Mouse (Mus musculus) bone marrow macrophage, adult 2 months (primary cell): Measurements from ENCODE around the gene Crls1. TPM values are rescaled to one million over a fixed set of nuclear protein-coding genes. Genes with fewer than 3 reads are reported as not detected.

Experiments used
- H3K27ac ChIP-seq: 2 replicates; pipeline ENCODE4 v1.5.1; 2012; ENCODE audit warnings: low read depth, low read length; ENCODE audit not compliant: insufficient read depth
- H3K4me1 ChIP-seq: 2 replicates; pipeline ENCODE4 v1.6.1; 2012; ENCODE audit warnings: low read length; ENCODE audit not compliant: control insufficient read depth, insufficient read depth
- H3K4me3 ChIP-seq: 2 replicates; pipeline ENCODE4 v1.5.1; 2012; ENCODE audit warnings: mild to moderate bottlenecking, low read length, moderate library complexity; ENCODE audit not compliant: insufficient read depth
- CTCF ChIP-seq: IDR thresholded peaks from 2 replicates; pipeline ENCODE4 v1.5.1; 2012; ENCODE audit warnings: low read depth, mild to moderate bottlenecking, low read length, moderate library complexity
- POLR2A ChIP-seq: IDR thresholded peaks from 2 replicates; pipeline ENCODE4 v1.6.1; 2012; ENCODE audit warnings: mild to moderate bottlenecking, low read depth, low read length, borderline replicate concordance
- polyA plus RNA-seq: library from polyadenylated mRNA; stranded (reverse); fragments of >200 nt; gene quantifications from 2 replicates; pipeline ENCODE4 v1.2.4, GENCODE M21; 2012; ENCODE audit not compliant: missing spikeins, insufficient read depth, insufficient read length

Gene Crls1
- polyA plus RNA-seq, 1 experiment, result 21.9 TPM

- no peak overlapping the region for H3K4me3 ChIP-seq
- H3K27ac ChIP-seq, result no peak overlapping the region
- no peaks in the 10 kb centered on the region for H3K4me1 ChIP-seq
- no peak for TF ChIP-seq POLR2A
- no peak for TF ChIP-seq CTCF
Observed at GRCm38 (mm10) chr2:132884303-132884967, 38.0 kb downstream of the Crls1 start.

GRCm38 (mm10) chr2:132885312-132885711 lies 38.8 kb downstream of the Crls1 start:
- H3K27ac ChIP-seq, result no peak overlapping the region
- H3K4me1 ChIP-seq, result no peaks in the 10 kb centered on the region
- H3K4me3 ChIP-seq, result no peak overlapping the region
- TF ChIP-seq CTCF (no peak), POLR2A (no peak)

- Histone ChIP-seq H3K4me1 (no peaks in the 10 kb centered on the region), H3K4me3 (no peak overlapping the region), H3K27ac (no peak overlapping the region)
- TF ChIP-seq POLR2A, result no peak
- TF ChIP-seq CTCF, result no peak
Observed at GRCm38 (mm10) chr2:132893826-132894225, 47.4 kb downstream of the Crls1 start.

GRCm38 (mm10) chr2:132898211-132898610 lies 51.7 kb downstream of the Crls1 start:
- no peaks in the 10 kb centered on the region for H3K4me1 ChIP-seq
- TF ChIP-seq CTCF (no peak), POLR2A (no peak)
- no peak overlapping the region for H3K27ac ChIP-seq
- no peak overlapping the region for H3K4me3 ChIP-seq

- no peak for TF ChIP-seq POLR2A
- no peak for TF ChIP-seq CTCF
- no peak overlapping the region for H3K27ac ChIP-seq
- no peak overlapping the region for H3K4me3 ChIP-seq
- H3K4me1 ChIP-seq, result no peaks in the 10 kb centered on the region
Observed at GRCm38 (mm10) chr2:132900596-132900995, 54.1 kb downstream of the Crls1 start.

- H3K4me3 ChIP-seq, result no peak overlapping the region
- no peak overlapping the region for H3K27ac ChIP-seq
- H3K4me1 ChIP-seq, result no peaks in the 10 kb centered on the region
- TF ChIP-seq CTCF, result no peak
- no peak for TF ChIP-seq POLR2A
Observed at GRCm38 (mm10) chr2:132901636-132902035, 55.2 kb downstream of the Crls1 start.

GRCm38 (mm10) chr2:132902056-132902455 lies 55.6 kb downstream of the Crls1 start:
- Histone ChIP-seq H3K4me3 (no peak overlapping the region), H3K4me1 (no peaks in the 10 kb centered on the region), H3K27ac (no peak overlapping the region)
- no peak for TF ChIP-seq POLR2A
- TF ChIP-seq CTCF, result no peak

- Histone ChIP-seq H3K4me1 (no peaks in the 10 kb centered on the region), H3K4me3 (no peak overlapping the region), H3K27ac (no peak overlapping the region)
- TF ChIP-seq POLR2A (no peak), CTCF (no peak)
Observed at GRCm38 (mm10) chr2:132903498-132903897, 57.0 kb downstream of the Crls1 start.

GRCm38 (mm10) chr2:132904961-132905360 lies 58.5 kb downstream of the Crls1 start:
- no peaks in the 10 kb centered on the region for H3K4me1 ChIP-seq
- TF ChIP-seq POLR2A, result no peak
- TF ChIP-seq CTCF, result no peak
- no peak overlapping the region for H3K27ac ChIP-seq
- H3K4me3 ChIP-seq, result no peak overlapping the region

GRCm38 (mm10) chr2:132906763-132907162 lies 60.3 kb downstream of the Crls1 start:
- Histone ChIP-seq H3K4me1 (no peaks in the 10 kb centered on the region), H3K4me3 (no peak overlapping the region), H3K27ac (no peak overlapping the region)
- TF ChIP-seq POLR2A (no peak), CTCF (no peak)

- Histone ChIP-seq H3K4me3 (no peak overlapping the region), H3K4me1 (no peaks in the 10 kb centered on the region), H3K27ac (no peak overlapping the region)
- TF ChIP-seq POLR2A (no peak), CTCF (no peak)
Observed at GRCm38 (mm10) chr2:132914785-132915184, 68.3 kb downstream of the Crls1 start.

Other genes with a start within 250 kb of the Crls1 start
- 14.5 and 15.9 TPM in 2 replicates for gene Shld1, start 159.7 kb upstream of the Crls1 start, polyA plus RNA-seq
- not detected in 2 replicates for gene Chgb, start 65.4 kb upstream of the Crls1 start, polyA plus RNA-seq
- gene Trmt6, start 30.6 kb upstream of the Crls1 start, polyA plus RNA-seq, result 18.0 and 25.5 TPM in 2 replicates
- gene Mcm8, start 30.5 kb upstream of the Crls1 start, polyA plus RNA-seq, result 3.0 and 3.8 TPM in 2 replicates
- not detected in 2 replicates for gene Lrrn4, start 34.2 kb downstream of the Crls1 start, polyA plus RNA-seq
- gene Fermt1, start 99.2 kb downstream of the Crls1 start, polyA plus RNA-seq, result not detected in 2 replicates